Mouse (Mus musculus) gastrocnemius, postnatal 4 days (tissue): ENCODE data around the gene 9930022D16Rik. TPM values are rescaled to one million over a fixed set of nuclear protein-coding genes. Genes with fewer than 3 reads are reported as not detected.

ENCODE experiments used
- DNase-seq, 2 experiments: peaks; one replicate each; pipeline ENCODE4 v3.0.0; 2021 to 2022; ENCODE audit warnings: low spot score in 2 of 2, mixed read lengths in 2 of 2
- total RNA-seq, 2 experiments: library from RNA; stranded (reverse); gene quantifications; 2 replicates each; pipeline ENCODE4 v1.2.3; 2021

Gene 9930022D16Rik
- total RNA-seq, 2 experiments from 2014 or later: not detected

- no peak for DNase-seq
Observed at GRCm38 (mm10) chr11:109416709-109417420, 3.1 kb downstream of the 9930022D16Rik start.

- no peak for DNase-seq
Observed at GRCm38 (mm10) chr11:109417472-109418040, 3.8 kb downstream of the 9930022D16Rik start.

- no peak for DNase-seq
Observed at GRCm38 (mm10) chr11:109419461-109419860, 5.7 kb downstream of the 9930022D16Rik start.

- no peak for DNase-seq
Observed at GRCm38 (mm10) chr11:109419961-109420566, 6.3 kb downstream of the 9930022D16Rik start.

- DNase-seq: no peak
Observed at GRCm38 (mm10) chr11:109420567-109420962, 6.8 kb downstream of the 9930022D16Rik start.

- DNase-seq: no peak
Observed at GRCm38 (mm10) chr11:109421205-109421604, 7.5 kb downstream of the 9930022D16Rik start.

GRCm38 (mm10) chr11:109422263-109422662, 8.5 kb downstream of the 9930022D16Rik start:
- no peak for DNase-seq

GRCm38 (mm10) chr11:109423294-109423693, 9.6 kb downstream of the 9930022D16Rik start:
- DNase-seq: no peak

- peak; percentile 97 to 99 for DNase-seq
Observed at GRCm38 (mm10) chr11:109425392-109426271, 11.9 kb downstream of the 9930022D16Rik start, which contains the start of gene Amz2. Amz2 (plus strand) TSS chr11:109425946.

GRCm38 (mm10) chr11:109426272-109426586, 12.5 kb downstream of the 9930022D16Rik start:
- no peak for DNase-seq

GRCm38 (mm10) chr11:109427353-109427752, 13.6 kb downstream of the 9930022D16Rik start:
- DNase-seq: no peak

- DNase-seq: no peak
Observed at GRCm38 (mm10) chr11:109434233-109434798, 20.6 kb downstream of the 9930022D16Rik start.

GRCm38 (mm10) chr11:109436889-109437288, 23.2 kb downstream of the 9930022D16Rik start:
- DNase-seq: no peak

GRCm38 (mm10) chr11:109439209-109439608, 25.5 kb downstream of the 9930022D16Rik start:
- DNase-seq: no peak

- DNase-seq: peak; percentile 57 to 76
Observed at GRCm38 (mm10) chr11:109439829-109440340, 26.2 kb downstream of the 9930022D16Rik start.

- DNase-seq: no peak
Observed at GRCm38 (mm10) chr11:109440641-109441040, 26.9 kb downstream of the 9930022D16Rik start.

GRCm38 (mm10) chr11:109441119-109441518, 27.4 kb downstream of the 9930022D16Rik start:
- DNase-seq: no peak

GRCm38 (mm10) chr11:109442166-109442730, 28.5 kb downstream of the 9930022D16Rik start:
- no peak for DNase-seq

GRCm38 (mm10) chr11:109443468-109444263, 29.9 kb downstream of the 9930022D16Rik start:
- no peak for DNase-seq

- DNase-seq: peak in 1 of 2 experiments; percentile 24
Observed at GRCm38 (mm10) chr11:109444600-109444999, 30.9 kb downstream of the 9930022D16Rik start.
